Mouse (Mus musculus) T-helper 2 cell (primary cell): ENCODE data around the gene Gjc2.

Experiments used
- in situ Hi-C: fragments of 300-600 bp; cut with MboI, MseI; formaldehyde crosslinking; loops from one replicate; pipeline ENCODE4 v1.15.1; 2025; ENCODE audit warnings: high pct_unique_total_duplicates

The Gjc2 gene

GRCm38 (mm10) chr11:59162443-59163254, 20.4 kb downstream of the Gjc2 start:
- in situ Hi-C loops: no loop called here

GRCm38 (mm10) chr11:59161398-59161797, 21.6 kb downstream of the Gjc2 start:
- in situ Hi-C loops: no loop called here

DNA sequence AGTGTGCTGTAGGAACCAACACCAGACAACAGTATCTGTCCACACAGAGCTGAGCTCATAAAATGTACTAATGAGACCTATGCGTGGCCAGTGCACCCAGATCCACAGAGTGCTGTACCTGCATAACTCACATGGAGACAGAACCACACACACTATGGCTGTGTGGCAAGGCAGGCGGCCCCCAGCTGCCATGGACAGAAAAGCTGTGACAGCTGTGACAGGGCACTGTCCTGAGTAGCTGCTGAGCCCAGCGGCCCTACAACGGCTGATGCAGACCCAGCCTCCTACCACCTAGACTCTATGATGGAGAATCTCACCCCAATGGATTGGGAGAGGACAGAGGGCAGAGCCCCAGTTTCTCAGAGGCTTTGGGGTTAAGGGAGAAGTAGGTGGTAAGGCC, 23.5 kb downstream of the Gjc2 start:
- in situ Hi-C loops: no loop called here

DNA sequence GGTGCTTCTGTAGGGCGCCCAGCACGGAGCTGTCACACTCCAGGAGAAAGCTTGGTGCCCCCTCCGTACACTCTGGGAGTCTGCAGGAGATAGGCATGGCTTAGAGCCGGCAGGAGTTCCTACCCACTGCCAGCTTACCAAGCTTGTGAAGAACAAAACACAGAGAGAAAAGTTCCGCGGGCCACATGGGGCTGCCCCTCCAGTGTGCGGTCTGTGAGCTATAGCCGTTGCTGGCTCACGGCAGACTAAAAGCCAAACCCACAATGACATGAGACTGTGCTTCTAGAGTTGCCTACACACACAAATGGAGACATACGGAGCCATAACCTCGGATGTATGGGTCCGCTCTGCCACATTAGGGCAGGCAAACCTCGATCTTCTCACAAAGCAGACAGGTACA, 23.9 kb downstream of the Gjc2 start:
- in situ Hi-C loops: no loop called here

- in situ Hi-C loops: no loop called here
Measured at GRCm38 (mm10) chr11:59155900-59156299, 27.1 kb downstream of the Gjc2 start.

GRCm38 (mm10) chr11:59154220-59154619, 28.8 kb downstream of the Gjc2 start:
- in situ Hi-C loops: no loop called here

DNA sequence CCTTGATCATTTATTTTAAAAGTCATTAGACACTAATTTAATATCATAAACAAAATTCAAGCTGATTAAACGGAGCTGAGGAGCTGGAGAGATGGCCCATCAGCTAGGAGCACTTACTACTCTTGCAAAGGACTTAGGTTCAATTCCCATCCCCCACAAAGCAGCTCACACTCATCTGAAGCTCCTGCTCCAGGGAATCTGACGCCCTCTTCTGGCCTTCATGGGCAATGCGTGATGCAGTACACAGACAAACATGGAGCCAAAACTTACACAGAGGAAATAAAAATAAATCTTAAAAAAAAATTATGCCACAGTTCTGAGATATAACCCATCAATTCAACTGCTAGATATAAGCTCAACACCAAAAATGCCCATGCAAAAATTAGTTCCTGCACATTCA, 31.3 kb downstream of the Gjc2 start:
- in situ Hi-C loops: no loop called here

- in situ Hi-C loops: no loop called here
Measured at GRCm38 (mm10) chr11:59149302-59149701, 33.7 kb downstream of the Gjc2 start.

DNA sequence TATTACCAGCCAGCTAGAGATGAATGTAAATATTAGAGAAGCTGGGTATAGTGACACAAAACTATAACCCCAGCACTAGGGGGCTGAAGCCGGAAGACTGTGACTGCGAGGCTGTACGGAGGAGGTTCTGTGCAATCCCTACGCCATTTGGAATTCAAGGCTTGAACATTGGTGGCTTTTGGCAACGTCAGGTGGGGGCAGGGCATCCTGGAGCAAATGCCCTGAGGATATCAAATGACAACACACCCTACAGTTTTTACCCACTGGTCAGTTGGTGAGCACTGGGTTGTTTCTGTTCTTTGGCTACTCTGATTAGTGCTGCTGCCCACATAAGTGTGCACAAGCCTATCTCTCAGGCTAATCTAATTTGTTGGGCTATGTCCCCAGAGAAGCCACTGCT, 40.1 kb downstream of the Gjc2 start:
- in situ Hi-C loops: no loop called here

GRCm38 (mm10) chr11:59141772-59142370, 41.1 kb downstream of the Gjc2 start:
- in situ Hi-C loops: no loop called here

DNA sequence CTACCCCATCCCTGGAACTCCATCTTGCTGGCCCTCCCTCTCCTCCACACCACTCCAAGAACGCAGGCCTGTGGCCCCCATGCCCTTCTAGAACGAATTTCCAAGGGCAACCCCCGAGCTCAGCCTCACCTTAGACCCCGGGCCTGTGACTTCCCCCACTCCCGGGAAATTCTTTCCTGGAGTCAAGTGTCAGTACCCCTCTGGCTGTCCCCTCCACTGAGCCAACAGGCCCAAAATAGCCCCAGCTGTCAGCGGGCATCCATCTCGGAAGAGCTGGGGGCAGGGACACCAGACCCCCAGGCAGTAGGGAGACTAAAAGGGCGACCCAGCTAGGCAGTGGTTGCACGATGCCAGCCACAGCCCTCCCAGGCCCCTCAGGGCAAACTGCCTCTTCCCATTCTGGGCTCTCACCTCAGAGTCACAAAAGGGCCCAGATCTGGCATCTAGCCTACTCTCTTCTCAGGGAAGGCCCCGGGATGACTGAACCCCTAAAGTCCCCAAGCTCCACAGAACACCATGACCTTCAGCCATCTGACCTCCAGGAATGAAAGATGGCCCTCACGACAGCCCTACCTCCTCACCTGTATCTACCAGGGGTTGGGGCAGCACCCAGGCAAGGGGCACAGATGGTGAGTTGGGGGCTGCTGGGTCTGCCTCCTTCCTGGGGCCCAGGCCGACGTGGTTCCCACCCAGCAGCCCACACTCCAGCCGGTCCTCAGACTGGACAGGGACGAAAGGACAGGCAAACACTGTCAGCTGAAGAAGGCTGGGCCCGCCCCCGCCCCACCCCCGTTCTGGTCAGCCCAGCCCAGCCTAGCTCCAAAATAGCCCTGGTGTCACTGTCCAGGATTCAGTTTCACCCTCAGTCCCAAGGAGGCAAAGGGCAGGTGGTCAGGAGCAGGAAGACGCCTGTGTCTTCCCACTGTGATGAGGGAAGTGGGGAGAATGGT, 44.2 kb downstream of the Gjc2 start:
- in situ Hi-C loops: no loop called here

GRCm38 (mm10) chr11:59136994-59137706, 45.9 kb downstream of the Gjc2 start:
- in situ Hi-C loops: no loop called here

GRCm38 (mm10) chr11:59135904-59136452, 47.0 kb downstream of the Gjc2 start, which contains the start of gene Obscn:
TSS of gene Obscn (minus strand) at chr11:59136402.
- in situ Hi-C loops: no loop called here

GRCm38 (mm10) chr11:59135051-59135820, 47.8 kb downstream of the Gjc2 start:
- in situ Hi-C loops: no loop called here

DNA sequence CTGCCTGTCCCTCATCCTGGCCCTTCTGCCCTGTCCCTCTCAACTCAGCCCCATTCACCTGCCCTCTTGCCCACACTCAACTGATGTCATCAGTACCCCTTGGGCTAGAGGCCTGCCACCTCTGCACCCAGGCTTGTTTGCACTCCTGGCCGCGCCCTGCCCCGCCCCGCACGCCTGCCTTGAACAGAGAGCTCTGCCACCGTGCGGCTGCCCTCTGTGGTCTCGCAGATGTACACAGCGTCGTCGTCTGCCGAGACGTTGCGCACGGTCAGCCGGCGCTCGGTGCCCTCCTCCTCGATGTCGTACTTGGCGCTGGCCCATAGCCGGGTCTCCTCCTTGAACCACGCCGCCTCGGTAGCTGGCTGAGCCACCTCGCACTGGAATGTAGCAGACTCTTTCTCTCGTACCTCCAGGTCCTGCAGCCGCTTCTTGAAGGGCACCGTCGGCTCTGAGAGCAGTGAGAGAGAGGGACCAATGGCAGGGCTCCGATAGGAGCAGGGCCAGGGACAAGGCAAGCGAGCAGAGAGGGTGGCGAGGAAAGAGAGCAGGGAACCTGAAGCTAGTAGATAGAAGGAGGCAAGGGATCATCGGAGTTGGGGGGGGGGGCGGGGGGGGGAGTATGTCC, 48.5 kb downstream of the Gjc2 start:
- in situ Hi-C loops: no loop called here

DNA sequence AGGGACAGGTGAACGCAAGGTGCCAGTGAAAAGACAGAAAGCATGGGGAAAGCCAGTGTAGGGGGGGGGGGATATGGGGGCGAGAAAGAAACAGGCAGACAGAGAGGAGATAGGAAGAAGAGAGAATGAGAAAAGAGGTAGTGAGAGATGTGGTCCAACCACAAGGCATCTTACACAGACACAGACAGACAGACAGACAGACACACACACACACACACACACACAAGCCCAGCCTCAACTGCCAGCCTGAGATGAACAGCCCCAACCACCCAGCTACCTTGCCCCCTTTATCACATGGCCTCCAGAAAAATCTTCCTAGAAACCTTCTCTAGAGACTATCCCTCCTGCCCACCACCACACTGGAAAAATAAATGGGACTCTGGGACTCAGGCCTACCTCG, 50.9 kb downstream of the Gjc2 start:
- in situ Hi-C loops: no loop called here

DNA sequence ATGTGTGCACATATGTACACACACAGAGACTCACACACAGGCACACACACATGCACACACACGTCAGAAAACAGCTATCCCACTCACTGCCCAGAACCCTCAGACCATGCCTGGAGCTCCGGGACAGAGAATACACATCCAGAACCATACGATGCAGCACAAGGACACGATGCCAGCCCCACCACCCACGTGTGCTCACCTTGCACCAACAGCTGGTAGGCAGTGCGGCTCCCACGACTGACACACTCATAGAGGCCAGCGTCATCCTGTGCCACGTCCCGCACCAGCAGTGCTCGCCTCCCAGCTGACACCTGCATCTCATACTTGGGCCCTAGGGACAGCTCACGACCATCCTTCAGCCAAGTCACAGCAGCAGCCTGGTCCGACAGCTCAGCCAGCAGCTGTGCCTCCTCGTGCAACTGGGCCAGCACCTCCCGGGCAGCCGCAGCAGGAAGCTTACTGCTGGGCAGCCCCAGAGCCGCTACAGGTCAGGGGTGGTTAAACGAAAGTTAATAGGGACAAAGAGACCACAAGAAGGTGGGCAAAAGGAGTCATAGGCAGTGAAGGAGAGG, 51.6 kb downstream of the Gjc2 start:
- in situ Hi-C loops: no loop called here

GRCm38 (mm10) chr11:59130782-59131181, 52.2 kb downstream of the Gjc2 start:
- in situ Hi-C loops: no loop called here
